Mouse (Mus musculus) lung, postnatal 14 days (tissue): ENCODE measurements around the gene Dnajc5g.

Experiments used
- DNase-seq: peaks from one replicate; pipeline ENCODE4 v3.0.0; 2021

Gene Dnajc5g

DNA sequence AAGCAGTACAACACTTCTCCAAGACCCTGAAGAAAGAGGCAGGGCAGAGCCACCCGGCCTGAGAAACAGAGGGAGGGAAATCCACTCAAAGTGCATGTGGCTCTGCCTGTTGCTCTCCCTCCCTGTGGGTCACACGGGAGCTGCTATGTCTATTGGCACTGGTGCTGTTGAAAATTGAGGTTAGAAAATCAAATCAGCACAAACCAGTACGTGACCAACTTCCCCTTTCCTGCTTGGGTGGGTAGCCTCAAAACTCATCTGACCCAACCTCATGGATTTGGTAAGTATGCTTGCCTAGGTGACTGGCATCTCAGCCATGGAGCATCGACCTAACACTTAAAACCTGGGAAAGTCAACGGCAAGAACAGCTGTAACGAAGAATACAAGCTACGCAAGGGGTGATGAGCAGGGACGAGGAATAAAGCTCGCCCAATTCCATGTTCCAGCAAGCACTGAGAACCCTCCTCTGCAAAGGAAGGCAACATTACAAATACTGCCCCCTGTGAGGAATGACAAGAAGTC, at the start of gene Dnajc5g:
Dnajc5g (plus strand) TSS at position 472 of the 522 bp plus-strand sequence.
- DNase-seq = no peak

- DNase-seq = no peak
These were observed 36.3 kb upstream of the Dnajc5g start for GRCm38 (mm10) chr5:31069810-31070209.

DNA sequence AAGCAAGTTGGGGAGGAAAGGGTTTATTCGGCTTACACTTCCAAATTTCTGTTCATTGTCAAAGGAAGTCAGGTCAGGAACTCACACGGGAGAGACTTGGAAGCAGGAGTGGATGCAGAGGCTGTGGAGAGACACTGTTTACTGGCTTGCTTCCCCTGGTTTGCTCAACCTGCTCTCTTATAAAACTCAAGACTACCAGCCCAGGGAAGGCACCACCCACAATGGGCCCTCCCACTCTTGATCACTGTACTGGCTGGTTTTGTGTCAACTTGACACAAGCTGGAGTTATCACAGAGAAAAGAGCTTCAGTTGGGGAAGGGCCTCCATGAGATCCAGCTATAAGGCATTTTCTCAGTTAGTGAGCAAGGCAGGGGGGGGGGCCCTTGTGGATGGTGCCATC, 35.0 kb upstream of the Dnajc5g start:
- no peak for DNase-seq

- DNase-seq = no peak
These were observed 34.3 kb upstream of the Dnajc5g start for GRCm38 (mm10) chr5:31071821-31072220.

GRCm38 (mm10) chr5:31073176-31073575, 32.9 kb upstream of the Dnajc5g start:
- no peak for DNase-seq

DNA sequence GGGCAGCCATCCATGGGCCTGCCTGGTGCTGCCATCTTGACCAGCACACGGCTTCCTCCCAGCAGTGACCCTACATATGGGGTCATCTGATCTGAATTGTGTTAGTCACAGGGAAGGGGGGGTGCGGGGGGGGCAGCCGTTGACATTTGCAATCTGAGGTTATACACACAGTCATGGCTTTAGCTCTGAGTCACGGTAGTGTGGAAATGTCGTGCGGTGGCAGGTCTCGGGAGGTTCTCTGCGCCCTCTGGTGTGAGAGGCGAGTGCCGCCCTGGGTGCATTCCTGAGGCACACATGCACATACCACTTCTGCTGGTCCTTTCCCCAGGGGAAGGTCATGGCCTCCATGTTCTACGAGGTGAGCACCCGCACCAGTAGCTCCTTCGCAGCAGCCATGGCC, 29.7 kb upstream of the Dnajc5g start:
- DNase-seq = no peak

GRCm38 (mm10) chr5:31080059-31080794, 25.9 kb upstream of the Dnajc5g start:
- peak; percentile 33 for DNase-seq

GRCm38 (mm10) chr5:31080795-31081164, 25.3 kb upstream of the Dnajc5g start:
- DNase-seq = no peak

DNA sequence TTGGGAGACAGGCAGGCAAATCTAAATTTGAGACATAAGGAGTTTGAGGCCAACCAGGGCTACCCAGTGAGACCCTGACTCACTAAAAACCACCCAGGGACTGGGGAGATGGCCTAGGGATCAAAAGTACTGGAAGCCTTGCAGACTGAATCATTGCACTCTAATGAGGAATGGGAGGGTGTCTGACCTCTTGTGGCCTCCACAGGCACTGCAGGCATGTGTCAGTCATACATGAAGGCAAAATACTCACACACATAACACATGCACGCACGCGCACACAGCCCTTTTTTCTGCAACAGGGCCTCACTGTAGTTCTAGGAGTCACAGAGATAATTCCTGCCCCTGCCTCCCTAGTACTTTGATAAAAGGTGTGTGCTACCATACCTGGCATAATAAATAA, 24.7 kb upstream of the Dnajc5g start:
- DNase-seq = peak; percentile 57

DNA sequence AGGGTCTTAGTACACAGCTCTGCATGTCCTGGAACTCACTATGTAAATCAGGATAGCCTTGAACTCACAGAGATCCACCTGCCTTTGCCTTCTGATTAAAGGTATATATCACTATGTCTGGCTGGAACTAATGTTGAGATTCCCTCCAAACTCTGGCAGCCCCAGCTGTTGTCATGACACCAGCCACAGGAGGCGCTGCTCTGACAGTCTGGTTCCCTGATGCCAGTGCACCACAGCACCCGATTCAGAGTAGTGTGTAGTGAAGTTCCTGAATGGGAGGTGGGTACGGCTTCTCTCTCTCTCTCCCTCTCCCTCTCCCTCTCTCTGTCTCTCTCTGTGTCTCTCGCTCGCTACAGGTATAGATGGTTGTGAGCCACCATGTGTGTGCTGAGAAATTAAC, 23.7 kb upstream of the Dnajc5g start:
- DNase-seq = peak; percentile 72

- DNase-seq = peak; percentile 14
These were observed 23.0 kb upstream of the Dnajc5g start for GRCm38 (mm10) chr5:31082935-31083625.

GRCm38 (mm10) chr5:31083949-31084348, 22.1 kb upstream of the Dnajc5g start:
- no peak for DNase-seq

GRCm38 (mm10) chr5:31086606-31087005, 19.5 kb upstream of the Dnajc5g start:
- DNase-seq = no peak

- DNase-seq = no peak
These were observed 19.0 kb upstream of the Dnajc5g start for GRCm38 (mm10) chr5:31087131-31087530.

DNA sequence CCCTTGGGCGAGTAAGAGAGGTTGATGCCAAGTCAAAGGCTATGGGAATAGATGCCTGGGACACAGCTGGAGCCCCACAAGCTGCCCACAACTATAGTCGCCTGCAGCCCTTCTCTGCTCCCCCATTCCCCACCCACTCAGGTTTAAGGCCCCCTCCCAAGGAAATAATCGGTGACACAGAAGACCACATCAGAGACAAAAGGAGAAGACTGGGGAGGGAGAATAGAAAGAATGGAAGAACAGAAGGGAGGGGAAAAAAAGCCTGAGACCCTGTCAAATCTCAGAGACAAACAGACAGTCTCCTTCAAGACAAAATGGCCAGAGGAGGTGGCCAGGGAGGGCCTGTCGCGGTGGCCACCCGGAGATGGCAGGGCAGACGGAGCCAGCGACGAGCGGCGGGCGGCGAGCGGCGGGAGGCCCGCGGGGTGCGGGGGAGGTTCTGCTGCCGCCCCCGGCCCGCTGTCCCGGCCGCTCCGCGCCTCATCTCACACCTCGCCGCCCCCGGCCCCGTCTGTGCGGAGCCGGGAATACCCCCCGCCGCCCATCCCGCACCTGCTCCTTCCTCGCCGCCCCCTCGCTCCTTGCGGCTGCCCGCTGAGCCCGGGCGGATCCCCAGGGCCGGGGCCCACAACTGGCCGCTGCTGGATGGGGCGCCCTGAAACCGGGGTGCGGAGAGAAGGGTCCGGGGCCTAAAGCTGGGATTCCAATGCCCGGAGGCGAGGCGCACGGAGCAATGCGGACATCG, 13.7 kb upstream of the Dnajc5g start:
- no peak for DNase-seq

GRCm38 (mm10) chr5:31093151-31094041, 12.7 kb upstream of the Dnajc5g start:
- peak; percentile 36 for DNase-seq

GRCm38 (mm10) chr5:31094100-31094798, 11.8 kb upstream of the Dnajc5g start:
- no peak for DNase-seq

DNA sequence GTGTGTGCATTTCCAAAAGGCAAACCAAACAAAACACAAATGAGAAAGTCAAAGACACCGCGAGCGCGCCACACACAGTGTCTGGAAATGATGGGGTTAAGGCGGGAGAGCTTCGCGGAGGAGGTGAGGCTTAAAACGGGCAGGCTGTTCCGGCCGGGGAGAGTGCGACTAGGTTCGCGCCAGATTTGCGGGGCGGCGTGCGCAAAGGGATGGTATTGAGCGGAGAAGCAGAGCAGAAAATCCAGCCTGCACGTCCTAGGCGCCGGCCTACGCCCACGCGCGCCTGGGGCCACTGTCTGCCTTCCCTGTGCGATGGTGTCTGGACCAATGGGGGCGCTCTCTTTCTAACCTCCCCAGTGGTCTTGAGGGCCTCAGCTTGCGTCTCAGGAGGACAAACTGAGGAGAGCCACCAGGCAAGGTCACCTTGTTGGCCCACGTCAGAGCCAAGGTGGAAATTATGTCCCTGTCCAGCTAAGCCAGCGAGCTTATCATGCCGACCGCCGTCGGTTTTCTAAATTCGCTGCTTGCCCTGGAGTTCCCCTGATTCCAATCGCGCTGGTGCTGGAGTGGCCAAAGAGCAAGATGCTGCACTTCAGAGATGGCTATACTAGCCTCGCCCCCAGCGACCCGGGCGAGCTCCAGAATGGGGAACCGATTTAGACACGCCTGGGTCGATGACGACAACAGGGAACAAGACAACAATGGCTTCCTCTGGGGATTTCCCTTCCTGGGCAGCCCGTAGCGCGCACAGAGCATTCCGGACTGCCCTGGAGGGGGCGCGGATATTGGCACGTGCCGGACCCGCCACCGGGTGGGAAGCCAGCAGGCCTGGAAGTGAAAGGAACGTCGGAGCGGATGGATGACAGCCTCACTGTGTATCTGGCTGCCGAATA, 11.0 kb upstream of the Dnajc5g start:
- peak; percentile 68 for DNase-seq

DNA sequence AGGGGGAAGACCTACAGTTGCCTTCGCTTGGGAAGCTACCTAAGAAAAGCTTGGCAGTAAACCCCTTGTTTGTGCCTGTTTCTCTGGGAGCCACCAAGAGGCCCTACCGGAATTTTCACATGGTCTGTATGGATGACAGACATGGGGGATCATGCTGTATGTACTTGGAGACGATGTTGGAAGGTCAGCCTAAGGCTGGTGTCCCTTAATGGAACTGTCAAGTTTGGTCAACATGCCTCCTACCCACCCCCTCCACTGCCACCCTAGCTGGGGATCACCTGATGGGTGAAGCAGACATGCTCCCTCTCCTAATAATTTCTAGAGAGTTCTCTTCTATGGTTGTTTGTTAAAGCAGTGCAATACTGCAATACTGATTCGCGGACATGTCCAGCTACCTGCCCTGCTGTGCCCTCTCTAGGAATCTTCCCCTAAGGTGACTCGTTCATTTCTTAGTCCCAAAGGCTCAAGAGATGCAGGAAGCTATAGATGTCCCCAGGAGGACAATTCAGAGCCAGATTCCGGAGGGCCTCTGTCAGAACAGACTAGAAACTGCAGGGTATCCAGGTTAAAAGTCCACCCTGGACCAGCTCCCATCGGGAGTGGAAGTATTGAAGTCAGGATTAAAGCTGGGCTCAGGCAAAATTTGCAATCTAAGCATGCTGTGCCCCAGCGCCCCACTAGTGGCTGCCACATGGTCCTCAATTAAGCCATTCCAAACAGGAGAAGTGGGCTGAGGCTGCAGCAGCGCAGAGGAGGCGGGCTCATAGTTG, 10.2 kb upstream of the Dnajc5g start:
- no peak for DNase-seq

DNA sequence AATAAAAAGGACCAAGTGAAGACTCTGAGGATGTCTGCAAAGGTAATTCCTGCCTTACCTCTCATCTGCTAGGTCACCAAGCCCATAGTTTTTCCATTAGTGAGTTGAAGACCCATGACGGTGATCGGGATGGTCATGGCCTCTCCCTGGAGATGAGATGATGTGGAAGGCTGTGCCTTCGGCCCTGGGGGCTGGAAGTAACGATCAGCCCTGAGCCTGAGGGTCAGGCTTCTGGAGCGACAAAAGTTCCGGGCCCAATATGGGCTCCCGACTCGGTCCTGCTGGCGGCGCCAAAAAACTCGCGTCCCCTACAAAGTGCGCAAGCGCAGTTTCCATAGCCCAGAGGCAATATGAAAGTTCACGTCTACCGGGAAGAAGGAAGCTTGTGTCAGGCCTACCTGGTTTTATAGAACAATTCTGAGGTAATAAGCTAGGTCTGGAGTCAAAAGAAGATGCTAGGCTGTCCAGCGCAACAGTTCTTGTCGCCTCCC, 2.0 kb downstream of the Dnajc5g start, which contains the start of gene Slc30a3:
Slc30a3 (minus strand) TSS at position 238 of the 491 bp plus-strand sequence.
- no peak for DNase-seq
